Mouse (Mus musculus): ENCODE data around the gene Chtf18. TPM values are rescaled to one million over a fixed set of nuclear protein-coding genes. Genes with fewer than 3 reads are reported as not detected.

The Chtf18 gene
- polyA plus RNA-seq, 1 experiment from 2014 or later: 5.8 TPM

- Histone ChIP-seq H3K9me3 (replicated peaks) (no peaks in the 10 kb centered on the region), H3K4me1 (no peaks in the 10 kb centered on the region), H3K36me3 (no peaks in the 10 kb centered on the region), H3K27ac (replicated peaks) (no peak overlapping the region), H3K27me3 (replicated peaks) (peaks cover 8% of the 10 kb centered on the region), H3K9ac (replicated peaks) (no peak overlapping the region), H3K4me2 (no peak overlapping the region), H3K4me3 (replicated peaks) (no peak overlapping the region)
- WGBS: 58% methylated on average over 9 of the region's 9 CpGs
- no peak for ATAC-seq (ENCODE audit: low FRiP score)
Measured at GRCm38 (mm10) chr17:25700863-25701496, 26.2 kb downstream of the Chtf18 start.

GRCm38 (mm10) chr17:25698446-25698845 lies 28.8 kb downstream of the Chtf18 start:
- Histone ChIP-seq H3K9me3 (replicated peaks) (no peaks in the 10 kb centered on the region), H3K27ac (replicated peaks) (no peak overlapping the region), H3K36me3 (no peaks in the 10 kb centered on the region), H3K9ac (replicated peaks) (no peak overlapping the region), H3K4me1 (no peaks in the 10 kb centered on the region), H3K4me3 (replicated peaks) (no peak overlapping the region), H3K27me3 (replicated peaks) (peaks cover 8% of the 10 kb centered on the region), H3K4me2 (no peak overlapping the region)
- 15% methylated on average over 7 of the region's 7 CpGs for WGBS
- ATAC-seq (ENCODE audit: low FRiP score): no peak; the same call in 1 of the 2 replicates

GRCm38 (mm10) chr17:25696263-25696662 lies 31.0 kb downstream of the Chtf18 start:
- WGBS: 53% methylated on average over 1 of the region's 1 CpGs
- Histone ChIP-seq H3K27ac (replicated peaks) (no peak overlapping the region), H3K36me3 (no peaks in the 10 kb centered on the region), H3K4me1 (no peaks in the 10 kb centered on the region), H3K4me3 (replicated peaks) (no peak overlapping the region), H3K9me3 (replicated peaks) (no peaks in the 10 kb centered on the region), H3K4me2 (no peak overlapping the region), H3K27me3 (replicated peaks) (peaks cover 8% of the 10 kb centered on the region), H3K9ac (replicated peaks) (no peak overlapping the region)
- no peak for ATAC-seq (ENCODE audit: low FRiP score)

GRCm38 (mm10) chr17:25688922-25689321 lies 38.3 kb downstream of the Chtf18 start:
- 81% methylated on average over 4 of the region's 4 CpGs for WGBS
- H3K4me1 ChIP-seq: no peaks in the 10 kb centered on the region

GRCm38 (mm10) chr17:25686323-25686722 lies 40.9 kb downstream of the Chtf18 start:
- Histone ChIP-seq H3K36me3 (no peaks in the 10 kb centered on the region), H3K27ac (replicated peaks) (no peak overlapping the region), H3K4me3 (replicated peaks) (no peak overlapping the region), H3K4me1 (no peaks in the 10 kb centered on the region), H3K9ac (replicated peaks) (no peak overlapping the region), H3K9me3 (replicated peaks) (no peaks in the 10 kb centered on the region), H3K4me2 (no peak overlapping the region), H3K27me3 (replicated peaks) (no peaks in the 10 kb centered on the region)
- WGBS: 51% methylated on average over 7 of the region's 7 CpGs
- ATAC-seq (ENCODE audit: low FRiP score): no peak

More at GRCm38 (mm10) chr17:25688922-25689321, 38.3 kb downstream of the Chtf18 start:
- Histone ChIP-seq H3K9ac (replicated peaks) (no peak overlapping the region), H3K4me2 (no peak overlapping the region), H3K9me3 (replicated peaks) (no peaks in the 10 kb centered on the region), H3K36me3 (no peaks in the 10 kb centered on the region), H3K27ac (replicated peaks) (no peak overlapping the region), H3K27me3 (replicated peaks) (no peaks in the 10 kb centered on the region), H3K4me3 (replicated peaks) (no peak overlapping the region)
- ATAC-seq (ENCODE audit: low FRiP score): no peak

GRCm38 (mm10) chr17:25681636-25682035 lies 45.6 kb downstream of the Chtf18 start:
- WGBS: 86% methylated on average over 4 of the region's 4 CpGs
- H3K9ac ChIP-seq (replicated peaks): no peak overlapping the region
- no peak overlapping the region for H3K4me2 ChIP-seq
- no peaks in the 10 kb centered on the region for H3K9me3 ChIP-seq (replicated peaks)
- H3K36me3 ChIP-seq: no peaks in the 10 kb centered on the region
- H3K4me1 ChIP-seq: peaks cover 9% of the 10 kb centered on the region
- H3K27ac ChIP-seq (replicated peaks): no peak overlapping the region
- H3K4me3 ChIP-seq (replicated peaks): no peak overlapping the region
- H3K27me3 ChIP-seq (replicated peaks): no peaks in the 10 kb centered on the region
- no peak for ATAC-seq (ENCODE audit: low FRiP score)

GRCm38 (mm10) chr17:25679818-25680217 lies 47.4 kb downstream of the Chtf18 start:
- Histone ChIP-seq H3K36me3 (no peaks in the 10 kb centered on the region), H3K27ac (replicated peaks) (no peak overlapping the region), H3K9me3 (replicated peaks) (no peaks in the 10 kb centered on the region), H3K4me3 (replicated peaks) (no peak overlapping the region), H3K4me1 (peaks cover 9% of the 10 kb centered on the region), H3K9ac (replicated peaks) (no peak overlapping the region), H3K27me3 (replicated peaks) (no peaks in the 10 kb centered on the region), H3K4me2 (no peak overlapping the region)
- no peak; the same call in 1 of the 2 replicates for ATAC-seq (ENCODE audit: low FRiP score)
- WGBS: 4% methylated on average over 5 of the region's 5 CpGs

GRCm38 (mm10) chr17:25677969-25678368 lies 49.2 kb downstream of the Chtf18 start:
- Histone ChIP-seq H3K36me3 (no peaks in the 10 kb centered on the region), H3K4me3 (replicated peaks) (no peak overlapping the region), H3K4me1 (peaks cover 9% of the 10 kb centered on the region), H3K9ac (replicated peaks) (no peak overlapping the region), H3K27me3 (replicated peaks) (no peaks in the 10 kb centered on the region), H3K4me2 (no peak overlapping the region), H3K9me3 (replicated peaks) (no peaks in the 10 kb centered on the region), H3K27ac (replicated peaks) (no peak overlapping the region)
- 50% methylated on average over 6 of the region's 6 CpGs for WGBS
- ATAC-seq (ENCODE audit: low FRiP score): no peak

GRCm38 (mm10) chr17:25672982-25673381 lies 54.2 kb downstream of the Chtf18 start:
- Histone ChIP-seq H3K9me3 (replicated peaks) (no peaks in the 10 kb centered on the region), H3K4me3 (replicated peaks) (no peak overlapping the region), H3K36me3 (no peaks in the 10 kb centered on the region), H3K27ac (replicated peaks) (no peak overlapping the region), H3K4me1 (peaks cover 7% of the 10 kb centered on the region; the same call in 1 of the 2 replicates), H3K27me3 (replicated peaks) (no peaks in the 10 kb centered on the region), H3K4me2 (no peak overlapping the region), H3K9ac (replicated peaks) (no peak overlapping the region)
- ATAC-seq (ENCODE audit: low FRiP score): no peak

Small RNAs within 50 kb of the gene (microRNA-seq; reads per million reads assigned to microRNA genes)
- gene Gm25083: not detected

Other genes starting within 250 kb of the Chtf18 start
- 0.64 and 0.93 TPM in 2 replicates for gene Sstr5, start 230.1 kb downstream of the Chtf18 start, polyA plus RNA-seq (2015; fragmentation: Nextera tagmentation; extraction: Ambion mirVana)
- 16.0 and 16.9 TPM in 2 replicates for gene Sox8, start 156.7 kb downstream of the Chtf18 start, polyA plus RNA-seq (2015; fragmentation: Nextera tagmentation; extraction: Ambion mirVana)
- 26.2 and 26.9 TPM in 2 replicates for gene Lmf1, start 148.3 kb downstream of the Chtf18 start, polyA plus RNA-seq (2015; fragmentation: Nextera tagmentation; extraction: Ambion mirVana)
- gene Gng13, start 10.2 kb downstream of the Chtf18 start, polyA plus RNA-seq (2015; fragmentation: Nextera tagmentation; extraction: Ambion mirVana): 8.0 and 8.3 TPM in 2 replicates
- 29.3 and 30.3 TPM in 2 replicates for gene Rpusd1, start 251 bp upstream of the Chtf18 start, polyA plus RNA-seq (2015; fragmentation: Nextera tagmentation; extraction: Ambion mirVana)
- gene Mslnl, start 8.6 kb upstream of the Chtf18 start, polyA plus RNA-seq (2015; fragmentation: Nextera tagmentation; extraction: Ambion mirVana): not detected in 2 replicates
- gene Msln, start 27.0 kb upstream of the Chtf18 start, polyA plus RNA-seq (2015; fragmentation: Nextera tagmentation; extraction: Ambion mirVana): 1.4 and 2.0 TPM in 2 replicates
- 26.6 and 30.6 TPM in 2 replicates for gene Narfl, start 46.4 kb upstream of the Chtf18 start, polyA plus RNA-seq (2015; fragmentation: Nextera tagmentation; extraction: Ambion mirVana)
- 137 and 153 TPM in 2 replicates for gene Haghl, start 58.3 kb upstream of the Chtf18 start, polyA plus RNA-seq (2015; fragmentation: Nextera tagmentation; extraction: Ambion mirVana)
- 0.17 and 0.41 TPM in 2 replicates for gene Ccdc78, start 59.2 kb upstream of the Chtf18 start, polyA plus RNA-seq (2015; fragmentation: Nextera tagmentation; extraction: Ambion mirVana)
- 94.0 and 94.1 TPM in 2 replicates for gene Fam173a, start 65.5 kb upstream of the Chtf18 start, polyA plus RNA-seq (2015; fragmentation: Nextera tagmentation; extraction: Ambion mirVana)
- 3.1 TPM in 1 of 2 replicates, not detected in the other for gene AC134908.4, start 68.2 kb upstream of the Chtf18 start, polyA plus RNA-seq (2015; fragmentation: Nextera tagmentation; extraction: Ambion mirVana)
- gene Metrn, start 69.7 kb upstream of the Chtf18 start, polyA plus RNA-seq (2015; fragmentation: Nextera tagmentation; extraction: Ambion mirVana): 72.7 and 75.2 TPM in 2 replicates
- 31.3 and 40.9 TPM in 2 replicates for gene Fbxl16, start 81.7 kb upstream of the Chtf18 start, polyA plus RNA-seq (2015; fragmentation: Nextera tagmentation; extraction: Ambion mirVana)
- gene Wdr24, start 96.2 kb upstream of the Chtf18 start, polyA plus RNA-seq (2015; fragmentation: Nextera tagmentation; extraction: Ambion mirVana): 26.5 and 29.9 TPM in 2 replicates
- gene Jmjd8, start 101.4 kb upstream of the Chtf18 start, polyA plus RNA-seq (2015; fragmentation: Nextera tagmentation; extraction: Ambion mirVana): 48.5 and 49.8 TPM in 2 replicates
- gene Stub1, start 106.0 kb upstream of the Chtf18 start, polyA plus RNA-seq (2015; fragmentation: Nextera tagmentation; extraction: Ambion mirVana): 380 TPM in 2 replicates
- 45.9 and 56.9 TPM in 2 replicates for gene Rhbdl1, start 109.9 kb upstream of the Chtf18 start, polyA plus RNA-seq (2015; fragmentation: Nextera tagmentation; extraction: Ambion mirVana)
- 11.6 and 14.6 TPM in 2 replicates for gene Gm20683, start 114.3 kb upstream of the Chtf18 start, polyA plus RNA-seq (2015; fragmentation: Nextera tagmentation; extraction: Ambion mirVana)
- 17.8 and 23.0 TPM in 2 replicates for gene Rhot2, start 117.4 kb upstream of the Chtf18 start, polyA plus RNA-seq (2015; fragmentation: Nextera tagmentation; extraction: Ambion mirVana)
- gene Wdr90, start 134.1 kb upstream of the Chtf18 start, polyA plus RNA-seq (2015; fragmentation: Nextera tagmentation; extraction: Ambion mirVana): 15.5 and 18.1 TPM in 2 replicates
- gene Mcrip2, start 141.3 kb upstream of the Chtf18 start, polyA plus RNA-seq (2015; fragmentation: Nextera tagmentation; extraction: Ambion mirVana): 30.3 and 30.7 TPM in 2 replicates
- 64.9 and 65.4 TPM in 2 replicates for gene Mettl26, start 147.7 kb upstream of the Chtf18 start, polyA plus RNA-seq (2015; fragmentation: Nextera tagmentation; extraction: Ambion mirVana)
- 0.47 and 0.52 TPM in 2 replicates for gene Wfikkn1, start 153.4 kb upstream of the Chtf18 start, polyA plus RNA-seq (2015; fragmentation: Nextera tagmentation; extraction: Ambion mirVana)
- gene Rab40c, start 192.3 kb upstream of the Chtf18 start, polyA plus RNA-seq (2015; fragmentation: Nextera tagmentation; extraction: Ambion mirVana): 46.2 and 50.5 TPM in 2 replicates
- gene Pigq, start 217.5 kb upstream of the Chtf18 start, polyA plus RNA-seq (2015; fragmentation: Nextera tagmentation; extraction: Ambion mirVana): 71.9 and 78.2 TPM in 2 replicates
- not detected in 2 replicates for gene Nhlrc4, start 217.5 kb upstream of the Chtf18 start, polyA plus RNA-seq (2015; fragmentation: Nextera tagmentation; extraction: Ambion mirVana)
- 0.24 TPM in 1 of 2 replicates, not detected in the other for gene A930017K11Rik, start 225.1 kb upstream of the Chtf18 start, polyA plus RNA-seq (2015; fragmentation: Nextera tagmentation; extraction: Ambion mirVana)